Mouse (Mus musculus) liver, adult 2 months (tissue): ENCODE measurements around the gene Dapk3.
A peak's percentile ranks its signal among the peaks of the same experiment; 100 is the strongest.

Source experiments
- CTCF ChIP-seq: fragments of 200-500 bp; IDR thresholded peaks from 2 replicates; pipeline ENCODE4 v1.5.1; 2011; ENCODE audit warnings: low read depth, low read length, control low read depth
- POLR2A ChIP-seq: fragments of 200-500 bp; IDR thresholded peaks from 2 replicates; pipeline ENCODE4 v1.6.1; 2011; ENCODE audit warnings: low read length, control low read depth; ENCODE audit not compliant: insufficient read depth; ENCODE audit errors: extremely low read depth

- TF ChIP-seq CTCF (peak; percentile 42), POLR2A (no peak)
Measured at GRCm38 (mm10) chr10:81210154-81210553, 27.3 kb downstream of the Dapk3 start.
